Mouse (Mus musculus) neural tube, embryonic 11.5 days (tissue): ENCODE data around the gene Scarb1. TPM values are rescaled to one million over a fixed set of nuclear protein-coding genes. Genes with fewer than 3 reads are reported as not detected.
A peak's percentile ranks its signal among the peaks of the same experiment; 100 is the strongest.

Experiments used
- ATAC-seq: fragments of 200-750 bp; cut with Nextera tagmentation; 2 replicates; pipeline ENCODE4 v1.8.0; 2017; ENCODE audit warnings: moderate number of reproducible peaks, mild to moderate bottlenecking, moderate TSS enrichment, moderate library complexity; ENCODE audit not compliant: insufficient read depth, low FRiP score, low TSS enrichment
- DNase-seq: peaks from one replicate; pipeline ENCODE4 v3.0.0-alpha.2; 2015; ENCODE audit warnings: low spot score
- H3K27ac ChIP-seq: fragments of 300-500 bp; sonication (generic); 2 replicates; pipeline ENCODE4 v1.5.1; 2014; ENCODE audit warnings: low read depth, mild to moderate bottlenecking, low read length
- H3K27me3 ChIP-seq: fragments of 300-500 bp; sonication (generic); 2 replicates; pipeline ENCODE4 v1.6.1; 2014; ENCODE audit warnings: mild to moderate bottlenecking, low read length, mixed read lengths; ENCODE audit not compliant: control insufficient read depth, insufficient read depth
- H3K36me3 ChIP-seq: fragments of 300-500 bp; sonication (generic); 2 replicates; pipeline ENCODE4 v1.6.1; 2014; ENCODE audit warnings: mild to moderate bottlenecking, low read length, moderate library complexity, mixed read lengths; ENCODE audit not compliant: control insufficient read depth, insufficient read depth
- H3K4me1 ChIP-seq: fragments of 300-500 bp; sonication (generic); 2 replicates; pipeline ENCODE4 v1.6.1; 2014; ENCODE audit warnings: low read length, mixed read lengths; ENCODE audit not compliant: control insufficient read depth, insufficient read depth
- H3K4me2 ChIP-seq: fragments of 300-500 bp; sonication (generic); 2 replicates; pipeline ENCODE4 v1.6.1; 2014; ENCODE audit warnings: low read depth, mild to moderate bottlenecking, moderate library complexity
- H3K4me3 ChIP-seq: fragments of 300-500 bp; sonication (generic); 2 replicates; pipeline ENCODE4 v1.5.1; 2014; ENCODE audit warnings: low read depth, low read length
- H3K9ac ChIP-seq: fragments of 300-500 bp; sonication (generic); 2 replicates; pipeline ENCODE4 v1.6.1; 2014; ENCODE audit warnings: mild to moderate bottlenecking, low read length
- H3K9me3 ChIP-seq: fragments of 300-500 bp; sonication (generic); 2 replicates; pipeline ENCODE4 v1.6.1; 2016; ENCODE audit warnings: low read length; ENCODE audit not compliant: control insufficient read depth
- WGBS: fragments of 180-500 bp; shearing (Covaris S2); extraction: QIAGEN DNeasy Blood & Tissue Kit; methylation state at CpG from one replicate; pipeline ENCODE4 v1.1.7; 2014; 5-methylcytosine and 5-hydroxymethylcytosine counted together
- polyA plus RNA-seq: library from polyadenylated mRNA; unstranded; fragments of >200 nt; fragmentation: Nextera tagmentation; extraction: Ambion mirVana; gene quantifications from 2 replicates; pipeline ENCODE4 v1.2.1, GENCODE M21; 2014

Gene Scarb1
- polyA plus RNA-seq, 1 experiment from 2014 or later, result 22.2 TPM

GRCm38 (mm10) chr5:125383637-125384420 is 42.9 kb upstream of the Scarb1 start:
- no peak overlapping the region for H3K4me3 ChIP-seq
- H3K9ac ChIP-seq, result no peak overlapping the region
- DNase-seq, result no peak
- H3K4me1 ChIP-seq, result 0 out of 2 replicates have a peak, but pooled peaks cover 2% of the 10 kb centered on the region
- WGBS, result 86% methylated on average over 3 of the region's 3 CpGs
- H3K4me2 ChIP-seq, result no peak overlapping the region
- no peaks in the 10 kb centered on the region for H3K27me3 ChIP-seq
- 0 out of 2 replicates have a peak, but pooled peaks cover 2% of the 10 kb centered on the region for H3K36me3 ChIP-seq
- no peaks in the 10 kb centered on the region for H3K9me3 ChIP-seq
- ATAC-seq, result no peak
- no peak overlapping the region for H3K27ac ChIP-seq

DNA sequence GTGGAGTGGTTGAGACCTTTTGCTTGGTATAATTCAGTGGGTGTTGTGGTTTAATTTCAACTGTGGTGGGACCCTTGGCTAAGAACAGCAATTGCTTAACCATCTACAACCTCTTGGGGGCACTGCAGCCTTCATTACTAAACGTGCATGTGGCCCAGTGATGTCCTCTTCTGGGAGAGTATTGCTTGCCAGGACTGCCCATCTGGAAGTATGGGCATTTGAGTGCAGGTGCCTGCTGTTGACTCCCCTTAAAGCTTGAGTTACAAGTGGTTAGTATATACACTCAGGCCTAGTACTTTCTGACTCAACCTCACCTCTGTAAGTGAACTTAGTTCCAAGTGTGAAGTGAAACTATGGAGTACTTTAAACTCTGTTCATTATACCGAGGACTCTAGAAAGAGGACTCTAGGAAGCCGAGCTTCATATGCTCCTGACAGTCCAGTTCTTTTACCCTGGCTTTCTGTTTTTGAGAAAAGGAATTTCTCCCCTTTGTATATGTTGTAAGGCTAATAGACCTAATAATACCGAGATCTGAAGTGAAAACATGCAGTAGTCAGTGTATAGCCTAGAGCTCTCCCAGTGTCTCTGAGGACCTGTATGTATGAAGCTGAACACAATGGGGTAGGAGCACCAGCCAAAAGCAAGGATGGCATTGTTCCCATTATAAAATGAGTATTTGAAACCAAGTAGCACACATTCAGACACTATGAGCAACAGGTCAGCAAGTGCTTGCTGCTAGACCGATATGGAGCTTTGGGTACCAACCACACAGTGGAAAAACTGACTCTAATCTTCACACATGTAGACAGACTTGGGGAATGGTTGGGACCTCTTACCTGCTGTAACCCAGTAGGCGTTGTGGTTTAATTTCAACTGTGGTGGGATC is 42.0 kb upstream of the Scarb1 start:
- Histone ChIP-seq H3K4me1 (no peaks in the 10 kb centered on the region), H3K9me3 (no peaks in the 10 kb centered on the region), H3K27me3 (no peaks in the 10 kb centered on the region), H3K9ac (no peak overlapping the region), H3K4me3 (no peak overlapping the region; the same call in 1 of the 2 replicates), H3K4me2 (no peak overlapping the region), H3K27ac (no peak overlapping the region), H3K36me3 (0 out of 2 replicates have a peak, but pooled peaks cover 2% of the 10 kb centered on the region)
- DNase-seq (no peak), ATAC-seq (peak; percentile 53)
- 56% methylated on average over 6 of the region's 6 CpGs for WGBS

DNA sequence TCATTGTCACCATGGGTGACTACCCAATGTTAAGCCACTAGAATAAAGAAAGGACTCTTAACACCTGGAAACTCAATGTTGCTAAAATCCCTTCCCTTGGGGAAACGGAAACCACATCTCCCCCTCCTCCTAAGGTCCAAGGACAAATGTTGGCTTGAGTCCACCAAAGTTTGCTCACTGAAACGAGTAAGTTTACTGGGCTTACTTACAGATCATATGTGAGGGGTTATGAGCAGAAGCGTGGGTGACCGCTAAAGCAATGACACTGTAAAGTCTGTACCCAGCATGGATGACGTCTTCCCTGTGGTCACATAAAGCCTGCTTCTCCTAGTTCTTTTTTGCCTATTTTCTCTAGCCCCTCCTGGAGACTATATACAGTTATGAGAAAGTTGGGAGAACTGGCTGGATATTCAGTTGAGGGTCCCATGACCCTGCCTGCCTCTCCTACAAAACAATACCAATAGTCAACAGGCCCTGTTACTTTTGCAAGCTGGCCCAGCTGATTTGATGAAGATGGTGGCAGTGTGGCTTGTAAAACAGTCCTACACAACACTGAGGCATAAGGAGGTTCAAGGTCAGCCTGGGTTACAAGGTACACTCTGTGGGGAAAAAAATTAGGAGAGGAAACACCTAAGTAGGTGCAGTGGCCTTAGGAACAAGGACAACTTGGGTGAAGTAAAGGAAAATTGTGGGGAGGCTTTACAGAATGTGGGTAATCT is 41.2 kb upstream of the Scarb1 start:
- no peak overlapping the region for H3K4me3 ChIP-seq
- H3K4me1 ChIP-seq, result no peaks in the 10 kb centered on the region
- no peaks in the 10 kb centered on the region for H3K27me3 ChIP-seq
- H3K4me2 ChIP-seq, result no peak overlapping the region
- no peaks in the 10 kb centered on the region for H3K9me3 ChIP-seq
- H3K9ac ChIP-seq, result no peak overlapping the region
- no peak for DNase-seq
- 0 out of 2 replicates have a peak, but pooled peaks cover 2% of the 10 kb centered on the region for H3K36me3 ChIP-seq
- WGBS, result 83% methylated on average over 5 of the region's 5 CpGs
- H3K27ac ChIP-seq, result no peak overlapping the region
- ATAC-seq, result no peak

- Histone ChIP-seq H3K9me3 (no peaks in the 10 kb centered on the region), H3K4me2 (no peak overlapping the region), H3K9ac (no peak overlapping the region), H3K27me3 (no peaks in the 10 kb centered on the region), H3K4me3 (no peak overlapping the region), H3K27ac (no peak overlapping the region), H3K4me1 (no peaks in the 10 kb centered on the region), H3K36me3 (no peaks in the 10 kb centered on the region)
- DNase-seq (no peak), ATAC-seq (no peak)
- 88% methylated on average over 5 of the region's 5 CpGs for WGBS
Observed at GRCm38 (mm10) chr5:125378919-125379318, 38.0 kb upstream of the Scarb1 start.

GRCm38 (mm10) chr5:125377214-125377613 is 36.3 kb upstream of the Scarb1 start:
- Histone ChIP-seq H3K27me3 (no peaks in the 10 kb centered on the region), H3K4me1 (no peaks in the 10 kb centered on the region), H3K9ac (no peak overlapping the region), H3K4me3 (no peak overlapping the region), H3K4me2 (no peak overlapping the region), H3K9me3 (no peaks in the 10 kb centered on the region), H3K36me3 (no peaks in the 10 kb centered on the region), H3K27ac (no peak overlapping the region)
- ATAC-seq (no peak), DNase-seq (no peak)
- WGBS, result 74% methylated on average over 7 of the region's 7 CpGs

DNA sequence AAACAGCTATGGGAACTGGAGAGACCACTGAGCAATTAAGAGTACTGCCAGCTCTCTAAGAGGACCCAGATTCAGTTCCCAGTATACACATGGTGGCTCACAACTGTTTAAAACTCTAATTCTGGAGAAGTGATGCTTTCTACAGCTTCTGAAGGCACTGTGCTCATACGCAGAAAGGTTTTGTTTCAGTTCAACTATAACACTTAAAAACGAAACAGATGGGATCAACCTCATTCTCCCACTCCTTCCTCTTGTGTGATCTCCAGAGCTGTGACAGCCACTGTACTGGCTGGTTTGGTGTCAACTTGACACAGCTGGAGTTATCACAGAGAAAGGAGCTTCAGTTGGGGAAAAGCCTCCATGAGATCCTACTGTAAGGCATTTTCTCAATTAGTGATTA is 35.0 kb upstream of the Scarb1 start:
- no peak for ATAC-seq
- Histone ChIP-seq H3K4me1 (no peaks in the 10 kb centered on the region), H3K9me3 (no peaks in the 10 kb centered on the region), H3K27me3 (no peaks in the 10 kb centered on the region), H3K4me3 (no peak overlapping the region), H3K4me2 (no peak overlapping the region), H3K27ac (no peak overlapping the region), H3K9ac (no peak overlapping the region), H3K36me3 (no peaks in the 10 kb centered on the region)
- no peak for DNase-seq
- WGBS, result 92% methylated on average over 2 of the region's 2 CpGs

DNA sequence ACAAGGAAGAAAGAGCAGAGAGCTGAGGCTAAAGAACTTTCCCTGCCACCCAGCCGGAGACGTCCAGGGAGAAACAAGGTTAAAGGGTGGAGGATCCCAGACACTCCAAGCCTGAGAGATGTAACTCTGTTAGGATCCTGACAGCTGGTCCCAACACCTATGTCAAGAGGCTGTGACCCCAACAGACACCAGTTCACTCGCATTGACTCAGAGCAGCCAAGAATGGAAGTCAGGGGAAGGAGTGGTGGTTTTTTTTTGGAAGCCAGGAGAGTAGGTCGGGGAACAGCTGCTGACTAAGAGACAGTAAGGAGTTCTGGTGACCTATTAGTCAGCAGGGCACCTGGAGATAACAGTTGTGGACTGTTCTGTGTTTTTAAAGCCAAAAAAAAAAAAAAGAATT is 31.1 kb upstream of the Scarb1 start:
- H3K4me1 ChIP-seq, result no peaks in the 10 kb centered on the region
- WGBS, result 89% methylated on average over 4 of the region's 4 CpGs
- H3K9me3 ChIP-seq, result no peaks in the 10 kb centered on the region
- no peak overlapping the region for H3K9ac ChIP-seq
- H3K36me3 ChIP-seq, result no peaks in the 10 kb centered on the region
- DNase-seq, result no peak
- no peak overlapping the region for H3K27ac ChIP-seq
- no peak overlapping the region for H3K4me2 ChIP-seq
- ATAC-seq, result no peak
- no peaks in the 10 kb centered on the region for H3K27me3 ChIP-seq
- no peak overlapping the region for H3K4me3 ChIP-seq

DNA sequence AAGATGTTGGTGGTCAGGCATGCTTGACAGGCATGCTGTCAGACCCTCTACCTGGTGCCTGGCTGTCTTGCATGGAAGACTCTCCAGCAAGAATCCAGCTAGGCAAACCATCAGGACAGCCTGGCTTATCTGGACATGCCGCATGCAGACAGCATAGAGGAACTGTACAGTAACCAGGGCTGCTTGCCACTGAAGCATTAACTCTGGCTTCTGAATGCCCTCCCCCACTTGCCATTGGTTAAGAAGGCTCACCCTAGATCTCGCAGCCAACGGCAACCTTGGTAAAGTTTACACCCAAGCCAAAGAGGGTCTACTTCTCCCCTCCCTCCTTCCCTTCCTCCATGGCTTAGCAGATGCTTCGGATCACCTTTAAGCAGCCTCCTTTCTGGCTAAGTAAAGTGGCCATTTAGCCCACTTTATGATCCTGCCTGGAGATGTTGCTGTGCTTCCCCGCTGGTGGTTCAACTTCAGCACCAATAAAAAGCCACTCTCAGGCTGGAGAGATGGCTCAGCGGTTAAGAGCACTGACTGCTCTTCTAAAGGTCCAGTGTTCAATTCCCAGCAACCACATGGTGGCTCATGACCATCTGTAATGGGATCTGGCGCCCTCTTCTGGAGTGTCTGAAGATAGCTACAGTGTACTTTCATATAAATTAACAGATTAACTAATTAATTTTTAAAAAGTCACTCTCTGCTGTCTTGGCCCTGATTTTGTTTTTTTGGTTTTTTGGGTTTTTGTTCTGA is 30.2 kb upstream of the Scarb1 start:
- no peak overlapping the region for H3K27ac ChIP-seq
- no peak overlapping the region for H3K9ac ChIP-seq
- no peak overlapping the region for H3K4me2 ChIP-seq
- no peaks in the 10 kb centered on the region for H3K4me1 ChIP-seq
- no peaks in the 10 kb centered on the region for H3K36me3 ChIP-seq
- WGBS, result 62% methylated on average over 7 of the region's 7 CpGs
- ATAC-seq (no peak), DNase-seq (no peak)
- H3K9me3 ChIP-seq, result no peaks in the 10 kb centered on the region
- H3K27me3 ChIP-seq, result no peaks in the 10 kb centered on the region
- no peak overlapping the region for H3K4me3 ChIP-seq
